Mouse (Mus musculus): ENCODE measurements around the gene Zfp618.

- TF ChIP-seq EP300 (IDR thresholded peaks at IDR 0.05; ENCODE audit: low read depth) (no peak), CTCF (IDR thresholded peaks at IDR 0.05; ENCODE audit: low read depth) (no peak)
These were observed 95.0 kb downstream of the Zfp618 start for GRCm38 (mm10) chr4:63060358-63060757.

All from heart, postnatal 0 days (tissue).